Mouse (Mus musculus) left cerebral cortex, adult 2 months (tissue): Measurements from ENCODE around the gene Fam149a. TPM values are rescaled to one million over a fixed set of nuclear protein-coding genes. Genes with fewer than 3 reads are reported as not detected.
"Not testable (repeated sequence)": the region's sequence is repeated elsewhere in the genome, so short reads cannot be mapped to it uniquely, and the experiment has no call there.

ENCODE experiments used
- DNase-seq, 2 experiments: peaks; one replicate each; pipeline ENCODE4 v3.0.0; 2021 to 2022; ENCODE audit warnings: low spot score in 2 of 2, mixed read lengths in 1 of 2; ENCODE audit errors: extremely low spot score in 1 of 2
- H3K27ac ChIP-seq: fragments of 200-600 bp; 2 replicates; pipeline ENCODE4 v1.8.1; 2022
- H3K4me3 ChIP-seq: fragments of 200-600 bp; 2 replicates; pipeline ENCODE4 v1.8.1; 2022
- CTCF ChIP-seq: fragments of 200-600 bp; IDR thresholded peaks from 2 replicates; pipeline ENCODE4 v1.8.1; 2022; ENCODE audit warnings: antibody characterized with exemption, mild to moderate bottlenecking, moderate library complexity
- intact Hi-C: fragments of 180-260 bp; cut with DNase I; formaldehyde crosslinking; loops from one replicate; pipeline ENCODE4 v1.15.1; 2025
- total RNA-seq, 2 experiments: library from RNA; stranded (reverse); gene quantifications; 2 replicates each; pipeline ENCODE4 v1.2.3; 2021

The Fam149a gene
- total RNA-seq, 2 experiments from 2014 or later, result 25.7 to 26.0 TPM

DNA sequence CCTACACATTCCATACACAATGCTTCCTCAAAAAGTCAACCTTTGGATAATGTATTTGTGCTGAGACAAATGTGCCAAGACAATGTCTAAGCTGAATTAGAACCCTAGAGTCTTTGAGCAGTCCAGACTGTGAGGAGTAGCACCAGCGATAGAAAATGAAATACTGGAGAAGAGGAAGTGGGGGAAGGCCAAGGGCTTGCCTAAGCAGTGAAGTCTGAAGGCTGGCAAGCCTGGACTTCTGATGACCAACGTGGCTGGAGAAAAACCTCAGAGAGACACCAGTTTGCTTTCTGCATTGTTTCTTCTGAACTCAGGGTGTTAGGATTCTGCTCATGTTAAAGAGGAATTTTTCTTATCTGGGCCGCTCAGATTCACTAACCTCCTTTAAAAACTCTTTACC is 51.2 kb downstream of the Fam149a start:
- no peak for TF ChIP-seq CTCF
- Histone ChIP-seq H3K27ac (no peak overlapping the region), H3K4me3 (no peak overlapping the region)
- no peak for DNase-seq
- intact Hi-C loops, result no loop called here

DNA sequence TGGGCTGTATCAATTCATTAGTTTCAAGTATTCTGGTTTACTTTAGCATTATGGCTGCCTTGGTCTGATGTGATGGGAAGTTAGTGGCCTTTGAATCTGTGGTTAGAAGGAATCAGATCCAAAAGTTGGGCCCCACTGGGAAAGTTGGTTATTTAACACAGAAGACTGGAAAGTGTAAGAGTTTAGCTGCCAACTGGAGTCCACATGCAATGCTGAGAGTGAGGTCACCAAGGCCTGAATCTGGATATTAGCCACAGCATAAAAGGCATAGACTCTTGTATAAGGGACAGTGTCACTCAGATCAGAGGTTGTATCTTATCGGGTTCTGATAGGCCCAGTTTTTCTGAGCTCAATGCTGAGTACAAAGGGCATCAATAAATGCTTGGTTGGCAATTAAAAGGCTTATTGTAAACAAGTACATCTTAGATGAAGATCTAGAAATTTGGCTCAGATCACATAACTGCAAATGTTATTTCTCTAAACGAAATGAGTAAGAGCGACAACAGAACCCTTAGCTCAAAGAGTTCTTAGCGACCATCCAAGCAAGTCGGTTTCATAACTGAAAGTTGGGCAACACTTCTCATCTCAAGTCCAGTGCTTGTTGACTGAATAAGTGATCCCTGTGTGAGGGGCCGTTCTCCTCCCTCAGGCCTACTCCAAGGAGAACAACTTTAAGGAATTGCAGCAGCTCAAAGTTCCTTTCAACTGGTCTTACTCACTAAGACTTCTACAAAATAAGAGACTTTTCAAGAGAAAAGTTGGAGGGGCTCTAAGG is 52.7 kb downstream of the Fam149a start:
- no peak for DNase-seq
- intact Hi-C loops, result no loop called here
- TF ChIP-seq CTCF, result no peak
- no peak overlapping the region for H3K4me3 ChIP-seq
- H3K27ac ChIP-seq, result no peak overlapping the region

DNA sequence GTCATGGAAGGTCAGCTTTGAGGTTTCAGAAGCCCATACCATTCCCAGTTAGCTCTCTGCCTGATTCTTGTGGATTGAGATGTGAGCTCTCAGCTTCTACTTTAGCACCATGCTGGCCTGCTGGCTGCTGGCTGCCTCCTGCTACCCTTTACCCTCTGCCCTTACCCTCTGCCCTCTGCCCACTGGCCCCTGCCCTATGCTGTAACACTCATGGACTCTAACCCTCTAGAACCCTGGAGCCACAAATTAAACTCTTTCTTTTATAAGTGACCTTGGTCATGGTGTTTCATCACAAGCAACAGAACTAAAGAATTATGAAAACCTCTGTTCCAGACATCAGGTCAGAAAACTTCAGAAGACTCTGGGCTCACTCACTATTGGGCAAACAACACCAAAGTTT is 55.0 kb downstream of the Fam149a start:
- DNase-seq, intact Hi-C loops, H3K4me3 ChIP-seq, H3K27ac ChIP-seq: not testable (repeated sequence)

DNA sequence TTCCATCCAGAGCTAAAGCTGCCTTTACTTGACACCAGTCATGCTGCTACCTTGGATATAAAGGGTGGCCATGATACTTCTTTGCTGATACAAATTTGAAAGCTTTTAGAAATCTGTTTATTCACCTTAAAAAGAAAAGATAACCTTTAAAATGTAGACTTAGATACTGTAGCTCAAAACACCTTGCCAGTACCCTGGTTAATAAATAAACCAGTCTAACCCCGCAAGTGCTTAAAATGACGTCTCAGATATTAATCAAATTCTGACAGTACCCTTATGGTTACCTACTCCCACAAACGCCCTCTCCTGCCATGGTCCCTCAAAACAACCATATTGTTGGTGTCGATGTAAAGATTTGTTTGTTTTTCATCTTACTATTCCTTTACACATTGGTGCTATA is 57.9 kb downstream of the Fam149a start:
- TF ChIP-seq CTCF, result no peak
- Histone ChIP-seq H3K4me3 (no peak overlapping the region), H3K27ac (no peak overlapping the region)
- DNase-seq, result no peak
- intact Hi-C loops, result no loop called here

DNA sequence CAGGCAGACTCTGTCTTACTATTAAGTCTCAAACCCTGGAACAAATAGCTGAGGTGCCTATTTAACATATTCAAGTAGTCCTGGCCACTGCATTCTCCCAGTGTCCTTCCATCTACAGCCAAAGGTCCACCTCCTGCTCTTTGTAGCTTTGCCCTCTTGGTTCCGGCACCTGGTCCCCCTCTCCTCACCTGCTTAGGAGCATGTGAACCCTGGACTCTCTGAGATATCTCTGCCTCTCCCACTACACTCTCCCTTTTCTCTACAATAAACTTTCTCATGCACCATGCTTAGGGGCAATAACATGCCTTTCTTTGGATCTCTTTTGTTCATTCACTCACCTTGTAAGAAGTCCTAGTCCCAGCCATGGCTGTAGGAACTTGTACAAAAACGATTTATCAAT is 60.7 kb downstream of the Fam149a start:
- intact Hi-C loops, result no loop called here
- no peak for DNase-seq
- no peak for TF ChIP-seq CTCF
- H3K4me3 ChIP-seq, result no peak overlapping the region
- H3K27ac ChIP-seq, result no peak overlapping the region

DNA sequence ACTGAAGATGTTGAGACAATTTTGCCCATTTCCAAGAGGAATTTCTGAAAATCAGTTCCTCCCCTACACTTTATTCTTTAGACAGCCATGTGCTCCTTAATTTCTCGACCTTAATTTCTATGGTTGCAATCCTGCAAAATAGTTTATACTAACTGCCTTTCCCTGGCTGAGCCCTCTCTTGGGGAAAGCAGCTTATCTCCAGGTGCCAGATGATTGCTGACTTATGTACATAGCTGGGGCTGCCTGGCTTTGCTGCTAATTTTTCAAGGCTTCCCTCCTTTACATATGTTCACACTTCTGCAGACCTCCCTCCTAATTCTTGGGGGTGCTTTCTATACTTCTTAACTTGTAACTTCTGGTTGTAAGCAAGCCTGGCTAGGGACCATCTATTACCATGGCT is 61.2 kb downstream of the Fam149a start:
- no peak overlapping the region for H3K4me3 ChIP-seq
- no peak for DNase-seq
- TF ChIP-seq CTCF, result no peak
- H3K27ac ChIP-seq, result no peak overlapping the region
- intact Hi-C loops, result no loop called here

DNA sequence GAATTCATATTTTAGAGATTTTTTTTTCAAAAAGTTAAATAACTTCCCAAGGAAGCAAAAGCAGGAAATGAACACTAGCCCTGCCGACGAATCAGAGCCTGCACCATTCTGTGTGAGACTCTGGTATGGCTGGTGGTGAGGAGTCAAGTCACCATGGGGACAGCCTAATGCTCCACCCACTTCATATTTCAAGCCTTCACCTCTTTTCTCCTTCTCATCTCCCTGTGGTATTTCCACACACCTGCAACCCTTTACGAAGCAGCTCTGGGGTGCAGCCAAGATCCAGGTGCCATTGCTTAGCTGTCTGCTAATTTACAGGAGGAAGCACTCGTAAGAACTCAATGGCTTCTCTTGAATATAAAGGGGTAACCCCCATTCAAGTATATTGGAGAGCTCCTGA is 71.1 kb downstream of the Fam149a start:
- Histone ChIP-seq H3K27ac (no peak overlapping the region), H3K4me3 (no peak overlapping the region)
- TF ChIP-seq CTCF, result no peak
- DNase-seq, result no peak
- intact Hi-C loops, result no loop called here

DNA sequence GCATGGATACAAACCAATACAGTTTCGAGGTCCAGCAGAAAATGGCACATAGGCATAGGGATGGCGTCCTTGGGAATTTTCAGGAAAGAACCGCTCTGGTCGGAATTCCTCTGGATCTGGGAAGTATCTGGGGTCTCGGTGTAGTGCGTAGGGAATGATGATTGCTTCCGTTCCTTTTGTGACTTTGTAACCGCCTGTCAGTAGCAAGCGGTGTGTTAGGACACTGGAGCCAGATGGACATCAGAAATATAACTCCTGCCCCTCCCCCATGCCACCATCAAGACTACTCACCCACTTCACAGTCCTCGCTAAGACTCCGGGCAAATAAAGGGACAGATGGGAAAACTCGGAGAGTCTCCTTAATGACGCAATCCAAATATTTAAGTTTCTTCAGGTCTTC is 73.7 kb downstream of the Fam149a start, which contains the start of gene Gm45753:
Gene Gm45753, minus strand, starts transcription at position 101 of the 400 bp plus-strand sequence.
- no peak for DNase-seq
- intact Hi-C loops, result no loop called here
- Histone ChIP-seq H3K27ac (no peak within 1 kb of the TSS), H3K4me3 (no peak within 1 kb of the TSS)
- no peak for TF ChIP-seq CTCF

DNA sequence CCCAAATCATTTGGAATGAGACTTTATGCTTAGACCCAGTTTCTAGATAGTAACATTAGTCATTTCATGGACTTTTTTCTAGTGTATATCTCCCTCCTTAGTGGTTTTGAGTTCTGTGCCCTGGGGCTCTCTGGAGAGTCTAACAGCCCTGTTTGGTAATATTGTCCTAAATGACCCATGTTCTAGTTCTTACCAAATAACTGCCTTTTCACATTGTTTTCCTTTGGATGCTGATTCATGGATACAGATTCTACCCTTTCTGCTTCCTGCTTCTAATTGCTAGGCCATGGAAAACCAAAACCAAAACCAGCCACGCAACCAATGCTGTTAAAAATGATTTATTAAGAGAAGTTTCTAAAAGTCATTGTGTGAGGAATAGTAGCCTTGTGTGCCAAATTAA is 76.6 kb downstream of the Fam149a start:
- intact Hi-C loops, result no loop called here
- Histone ChIP-seq H3K27ac (no peak overlapping the region), H3K4me3 (no peak overlapping the region)
- no peak for DNase-seq
- no peak for TF ChIP-seq CTCF

DNA sequence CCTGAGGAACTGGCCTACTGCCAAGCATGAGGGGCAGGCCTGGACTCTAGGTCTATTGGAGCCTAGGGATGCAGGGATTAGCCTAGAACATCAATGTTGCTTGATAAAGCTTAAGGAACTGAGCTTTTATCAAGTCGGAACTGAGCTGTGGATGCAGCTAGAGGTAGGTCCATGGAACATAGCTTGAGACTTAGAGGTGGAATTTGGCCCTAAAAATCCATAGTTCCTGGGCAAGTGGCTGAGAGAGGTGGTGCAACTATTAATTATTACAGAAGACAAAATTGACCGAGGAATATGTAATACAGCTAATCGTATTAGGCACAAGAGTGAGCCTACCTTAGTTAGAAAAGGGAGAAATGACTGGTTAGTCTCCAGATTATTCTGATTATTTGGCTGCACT is 77.7 kb downstream of the Fam149a start:
- no peak for TF ChIP-seq CTCF
- no peak for DNase-seq
- intact Hi-C loops, result no loop called here
- Histone ChIP-seq H3K4me3 (no peak overlapping the region), H3K27ac (no peak overlapping the region)

DNA sequence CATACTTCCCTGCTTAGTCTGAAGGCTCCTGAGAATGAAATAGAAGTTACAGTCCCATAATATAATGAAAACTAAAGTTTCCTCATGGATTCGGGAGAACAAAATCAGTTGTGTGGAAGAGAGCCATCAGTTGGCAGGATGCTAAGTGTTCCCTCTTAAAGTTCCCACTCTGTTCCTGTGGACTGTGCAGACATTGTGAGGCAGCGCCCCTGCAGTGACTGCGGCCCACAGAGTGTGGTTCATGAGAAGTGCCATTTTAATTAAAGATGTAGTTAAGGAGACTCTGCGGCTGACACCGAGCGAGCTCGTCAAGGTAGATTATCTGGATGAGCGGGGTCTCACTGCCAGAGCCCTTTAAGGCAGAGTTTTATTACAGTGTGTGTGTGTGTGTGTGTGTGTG is 79.7 kb downstream of the Fam149a start:
- Histone ChIP-seq H3K4me3 (no peak overlapping the region), H3K27ac (no peak overlapping the region)
- intact Hi-C loops, result no loop called here
- no peak for DNase-seq
- TF ChIP-seq CTCF, result no peak

DNA sequence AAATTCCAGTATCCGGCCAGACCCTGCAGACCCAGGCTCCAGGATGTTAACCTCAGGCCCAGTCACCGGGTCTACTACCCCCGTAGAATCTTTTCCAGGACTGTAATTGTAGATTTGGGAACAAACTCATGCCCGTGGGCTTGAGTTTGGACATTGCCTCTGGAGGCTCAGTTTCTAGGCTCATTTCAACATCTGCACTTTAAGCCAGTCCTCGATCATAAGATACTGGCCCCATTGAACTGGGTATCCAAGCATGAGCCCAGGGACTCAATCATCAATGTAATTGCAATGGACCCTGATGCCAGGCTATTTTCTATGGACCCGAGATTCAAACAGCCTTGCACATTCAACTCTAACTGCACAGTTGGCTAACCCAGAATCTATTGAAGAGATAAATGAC is 86.8 kb downstream of the Fam149a start:
- H3K27ac ChIP-seq, result no peak overlapping the region
- intact Hi-C loops, result no loop called here
- no peak for TF ChIP-seq CTCF
- no peak for DNase-seq
- H3K4me3 ChIP-seq, result no peak overlapping the region

DNA sequence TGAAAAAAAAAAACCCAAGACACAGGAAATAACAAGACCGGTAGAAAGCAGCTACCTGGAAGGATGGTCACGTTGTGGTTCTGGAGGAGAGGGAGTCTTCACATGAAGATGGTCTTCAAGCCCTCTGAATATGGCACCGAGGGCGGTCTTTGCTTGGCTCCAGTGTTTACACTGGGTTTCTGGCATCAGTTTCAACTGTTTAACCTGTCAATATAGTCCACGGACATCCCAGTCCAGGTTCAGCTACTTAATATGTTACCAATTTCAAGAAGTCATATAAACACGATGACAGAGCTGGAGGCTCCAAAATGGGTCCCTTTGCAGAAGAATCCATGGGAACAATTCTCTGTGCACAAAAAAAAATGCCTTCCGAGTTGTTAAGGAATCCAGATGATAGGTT is 87.4 kb downstream of the Fam149a start, which contains the start of gene Klkb1:
Gene Klkb1, minus strand, starts transcription at position 173 of the 400 bp plus-strand sequence.
- no peak within 1 kb of the TSS for H3K4me3 ChIP-seq
- DNase-seq, result no peak
- intact Hi-C loops, result no loop called here
- TF ChIP-seq CTCF, result no peak
- H3K27ac ChIP-seq, result no peak within 1 kb of the TSS
